ENCODE assay signal across 9 mouse cellular contexts in the genomic region with DNA sequence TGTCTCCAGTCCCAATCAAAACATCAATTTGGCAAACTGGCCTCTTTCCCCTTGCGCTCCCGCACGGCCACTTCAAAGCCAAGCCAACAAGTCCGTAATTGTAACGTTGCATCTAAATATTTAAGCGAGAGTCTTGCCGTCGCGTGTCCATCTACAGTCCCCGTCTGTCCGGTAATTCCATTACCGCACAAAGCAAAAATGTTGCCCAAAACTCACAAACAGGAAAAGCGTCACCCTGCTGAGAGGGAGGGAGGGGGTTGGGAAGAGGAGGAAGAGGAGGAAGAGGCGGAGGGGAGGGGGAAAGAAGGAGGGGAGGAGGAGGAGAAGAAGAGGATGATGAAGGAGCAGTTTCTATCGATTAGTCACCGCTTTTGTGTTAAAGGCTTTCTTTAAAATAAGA. TPM values are rescaled to one million over a fixed set of nuclear protein-coding genes. Genes with fewer than 3 reads are reported as not detected.
A peak's percentile ranks its signal among the peaks of the same experiment; 100 is the strongest.
DNase-seq lines count a peak whose midpoint lies in the region; ATAC-seq lines count a peak whose summit lies in the region.
"Had no signal": no experiment of that assay in that cellular context is flagged by ENCODE, and none has a peak within 500 bp of the region (broad histone marks: within the 10 kb centered on the region; RNA-seq: fewer than 3 reads in every experiment).

No protein-coding gene starts in this region.

- H3K9me3 ChIP-seq in kidney, embryonic 15.5 days (replicated peaks), result no peaks in the 10 kb centered on the region
- no peaks in the 10 kb centered on the region for H3K9me3 ChIP-seq in embryonic facial prominence, embryonic 11.5 days (replicated peaks; ENCODE audit: control insufficient read depth, low read length)
- H3K9me3 ChIP-seq in hindbrain, embryonic 16.5 days (ENCODE audit: control insufficient read depth, low read length), result no peaks in the 10 kb centered on the region
- H3K9me3 ChIP-seq in neural tube, embryonic 13.5 days, result no peaks in the 10 kb centered on the region

- no peak for DNase-seq in kidney, adult 11 months
- DNase-seq in embryonic facial prominence, embryonic 11.5 days (ENCODE audit: low spot score), result peak; percentile 68
- no peak for DNase-seq in layer of hippocampus, adult 9-11 months
- DNase-seq in kidney, postnatal 14 days, result no peak
- DNase-seq in urinary bladder, postnatal 10 days (ENCODE audit: low spot score), result no peak
- DNase-seq: kidney, postnatal 10 days had no signal

- WGBS in kidney, embryonic 15.5 days, result under 1% methylated on average over 16 of the region's 16 CpGs
- under 1% methylated on average over 16 of the region's 16 CpGs for WGBS in embryonic facial prominence, embryonic 11.5 days
- under 1% methylated on average over 16 of the region's 16 CpGs for WGBS in hindbrain, embryonic 16.5 days
- WGBS in neural tube, embryonic 13.5 days, result under 1% methylated on average over 16 of the region's 16 CpGs

- H3K27me3 ChIP-seq in kidney, embryonic 15.5 days, result peaks cover 99% of the 10 kb centered on the region
- H3K27me3 ChIP-seq in embryonic facial prominence, embryonic 11.5 days (ENCODE audit: control insufficient read depth, insufficient read depth, low read length), result peaks cover 24% of the 10 kb centered on the region
- H3K27me3 ChIP-seq in hindbrain, embryonic 16.5 days (replicated peaks; ENCODE audit: control insufficient read depth, insufficient read depth, low read length), result peaks cover 29% of the 10 kb centered on the region
- H3K27me3 ChIP-seq in neural tube, embryonic 13.5 days, result peaks cover 84% of the 10 kb centered on the region

- H3K36me3 ChIP-seq in kidney, embryonic 15.5 days, result no peaks in the 10 kb centered on the region
- no peaks in the 10 kb centered on the region for H3K36me3 ChIP-seq in embryonic facial prominence, embryonic 11.5 days (replicated peaks; ENCODE audit: control insufficient read depth, insufficient read depth, low read depth, low read length)
- H3K36me3 ChIP-seq in hindbrain, embryonic 16.5 days (ENCODE audit: control insufficient read depth, insufficient read depth, low read length), result no peaks in the 10 kb centered on the region
- no peaks in the 10 kb centered on the region for H3K36me3 ChIP-seq in neural tube, embryonic 13.5 days

- no peak overlapping the region for H3K9ac ChIP-seq in kidney, embryonic 15.5 days
- peak overlapping the region; percentile 54 for H3K9ac ChIP-seq in embryonic facial prominence, embryonic 11.5 days (replicated peaks; ENCODE audit: low read length)
- peak overlapping the region; percentile 9; the same call in 1 of the 2 replicates for H3K9ac ChIP-seq in hindbrain, embryonic 16.5 days (ENCODE audit: low read depth, low read length)
- peak overlapping the region; percentile 66 for H3K9ac ChIP-seq in neural tube, embryonic 13.5 days

- ATAC-seq in kidney, embryonic 15.5 days (replicated peaks; ENCODE audit: low FRiP score), result no peak
- no peak for ATAC-seq in embryonic facial prominence, embryonic 11.5 days (replicated peaks; ENCODE audit: insufficient number of reproducible peaks, low FRiP score, low TSS enrichment, low read depth)
- no peak for ATAC-seq in hindbrain, embryonic 16.5 days
- no peak for ATAC-seq in neural tube, embryonic 13.5 days (ENCODE audit: low read depth)

- H3K4me1 ChIP-seq in kidney, embryonic 15.5 days, result peaks cover 27% of the 10 kb centered on the region
- H3K4me1 ChIP-seq in embryonic facial prominence, embryonic 11.5 days (ENCODE audit: control insufficient read depth, insufficient read depth, low read length), result no peaks in the 10 kb centered on the region
- H3K4me1 ChIP-seq in hindbrain, embryonic 16.5 days (ENCODE audit: control insufficient read depth, insufficient read depth, low read depth, low read length), result peaks cover 9% of the 10 kb centered on the region
- H3K4me1 ChIP-seq in neural tube, embryonic 13.5 days (replicated peaks), result peaks cover 54% of the 10 kb centered on the region

- H3K27ac ChIP-seq in kidney, embryonic 15.5 days, result no peak overlapping the region
- H3K27ac ChIP-seq in embryonic facial prominence, embryonic 11.5 days (replicated peaks; ENCODE audit: low read depth, low read length), result no peak overlapping the region
- peak overlapping the region; percentile 79 for H3K27ac ChIP-seq in hindbrain, embryonic 16.5 days (ENCODE audit: low read depth, low read length)
- peak overlapping the region; percentile 89 for H3K27ac ChIP-seq in neural tube, embryonic 13.5 days (replicated peaks)

- peak overlapping the region; percentile 57 for H3K4me2 ChIP-seq in kidney, embryonic 15.5 days
- H3K4me2 ChIP-seq in embryonic facial prominence, embryonic 11.5 days (ENCODE audit: low read depth, low read length), result peak overlapping the region; percentile 64
- H3K4me2 ChIP-seq in hindbrain, embryonic 16.5 days (ENCODE audit: low read length), result peak overlapping the region; percentile 59
- H3K4me2 ChIP-seq in neural tube, embryonic 13.5 days, result peak overlapping the region; percentile 74

- peak overlapping the region; percentile 28; the same call in 1 of the 2 replicates for H3K4me3 ChIP-seq in kidney, embryonic 15.5 days (replicated peaks)
- H3K4me3 ChIP-seq in embryonic facial prominence, embryonic 11.5 days (ENCODE audit: low read depth, low read length), result peak overlapping the region; percentile 35
- peak overlapping the region; percentile 40 for H3K4me3 ChIP-seq in hindbrain, embryonic 16.5 days (ENCODE audit: low read length)
- peak overlapping the region; percentile 44 for H3K4me3 ChIP-seq in neural tube, embryonic 13.5 days

RNA-seq across cellular contexts. Expression of a gene that starts 7.9 kb away (rescaled TPM):
- polyA plus RNA-seq in kidney, embryonic 15.5 days (2015; fragmentation: Nextera tagmentation; extraction: Ambion mirVana), result 0.12 TPM in 1 of 2 replicates, not detected in the other
- 16.2 and 17.3 TPM in 2 replicates for polyA plus RNA-seq in embryonic facial prominence, embryonic 11.5 days (2014; fragmentation: Nextera tagmentation; extraction: Ambion mirVana)
- polyA plus RNA-seq in hindbrain, embryonic 16.5 days (2015; fragmentation: Nextera tagmentation; extraction: Ambion mirVana), result 11.7 and 12.5 TPM in 2 replicates
- polyA plus RNA-seq in neural tube, embryonic 13.5 days (2015; fragmentation: Nextera tagmentation; extraction: Ambion mirVana), result 12.9 and 17.0 TPM in 2 replicates

Comparison
In these comparisons a context has a peak if more than half of its experiments do, and no peak if none do; other contexts are left out.
1. H3K27ac ChIP-seq: peak in hindbrain, embryonic 16.5 days (single experiment) and neural tube, embryonic 13.5 days (single experiment); none in kidney, embryonic 15.5 days (single experiment) and embryonic facial prominence, embryonic 11.5 days (single experiment).
2. RNA of a gene that starts 7.9 kb away (polyA plus RNA-seq): 16.2 to 17.3 TPM in embryonic facial prominence, embryonic 11.5 days, 12.9 to 17.0 TPM in neural tube, embryonic 13.5 days and 11.7 to 12.5 TPM in hindbrain, embryonic 16.5 days; 0.12 TPM in kidney, embryonic 15.5 days; every median in the first group is over 10 times any median in the second.
3. Peak in every context shown above with its lines, with median percentiles within 50 percentile points of each other: H3K4me2 ChIP-seq and H3K4me3 ChIP-seq.